Mouse (Mus musculus): ENCODE results near the gene Sugp2.

DNA sequence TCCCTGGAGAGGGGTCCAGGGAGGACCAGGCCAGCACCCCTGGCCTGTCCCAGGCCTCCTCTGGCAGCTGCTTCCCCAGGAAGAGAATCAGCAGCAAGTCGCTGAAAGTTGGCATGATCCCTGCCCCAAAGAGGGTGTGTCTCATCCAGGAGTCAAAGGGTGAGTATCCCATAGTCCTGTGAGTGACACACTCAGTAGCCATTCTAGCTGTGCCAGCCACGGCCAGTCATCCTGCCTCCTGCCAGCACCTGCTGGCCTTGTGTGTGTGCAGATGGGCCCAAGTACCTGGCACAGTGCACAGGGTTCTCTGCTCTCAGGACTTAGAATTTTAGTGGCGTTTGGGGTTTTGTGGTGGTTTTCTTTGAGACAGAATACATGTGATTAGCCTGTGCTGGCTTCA lies 23.4 kb downstream of the Sugp2 start:
- no peak for TF ChIP-seq GATA1 (IDR thresholded peaks at IDR 0.05; ENCODE audit: borderline replicate concordance, low read length)
- no peak for TF ChIP-seq FLI1 (IDR thresholded peaks at IDR 0.05; ENCODE audit: low read length)
